Comparison of ENCODE assay signal across 11 mouse cellular contexts in genomic region chr9:109989084-109989483, GRCm38 (mm10). TPM values are rescaled to one million over a fixed set of nuclear protein-coding genes. Genes with fewer than 3 reads are reported as not detected.
A peak's percentile ranks its signal among the peaks of the same experiment; 100 is the strongest.
DNase-seq lines count a peak whose midpoint lies in the region; ATAC-seq and TF ChIP-seq lines count a peak whose summit lies in the region.
"Had no signal": no experiment of that assay in that cellular context is flagged by ENCODE, and none has a peak within 500 bp of the region (broad histone marks: within the 10 kb centered on the region; RNA-seq: fewer than 3 reads in every experiment).

No protein-coding gene starts in this region.

- peak; percentile 62 to 74 for DNase-seq in heart, adult 18-20 months
- DNase-seq in lung, postnatal 10 days: peak; percentile 40
- no peak for DNase-seq in lung, postnatal 0 days (ENCODE audit: low spot score)
- peak; percentile 54 for DNase-seq in brain, embryonic 14.5 days (ENCODE audit: low read depth)
- peak; percentile 35 to 41 for DNase-seq in kidney, postnatal 25 days
- no peak for DNase-seq in MN1 (ENCODE audit: low spot score)

- no peak for TF ChIP-seq CTCF in lung, postnatal 0 days (IDR thresholded peaks at IDR 0.05)
- no peak for TF ChIP-seq CTCF in brain, embryonic 14.5 days (IDR thresholded peaks at IDR 0.05; ENCODE audit: borderline replicate concordance, extremely low read depth, insufficient read depth, insufficient read length)

- no peak for TF ChIP-seq POLR2A in brain, embryonic 14.5 days (IDR thresholded peaks at IDR 0.05; ENCODE audit: borderline replicate concordance, extremely low read depth, insufficient read depth, insufficient read length, poor library complexity, severe bottlenecking)

- no peaks in the 10 kb centered on the region for H3K9me3 ChIP-seq in heart, embryonic 12.5 days (replicated peaks)
- H3K9me3 ChIP-seq in lung, postnatal 0 days (ENCODE audit: low read length): no peaks in the 10 kb centered on the region
- no peaks in the 10 kb centered on the region for H3K9me3 ChIP-seq in intestine, embryonic 15.5 days
- H3K9me3 ChIP-seq: embryonic facial prominence, embryonic 15.5 days; heart, embryonic 15.5 days had no signal

- H3K27ac ChIP-seq in heart, embryonic 12.5 days (ENCODE audit: poor library complexity, severe bottlenecking): no peak overlapping the region
- no peak overlapping the region for H3K27ac ChIP-seq in lung, postnatal 0 days (ENCODE audit: low read length)
- H3K27ac ChIP-seq in intestine, embryonic 15.5 days: no peak overlapping the region
- H3K27ac ChIP-seq: embryonic facial prominence, embryonic 15.5 days; heart, embryonic 15.5 days had no signal

- no peak overlapping the region for H3K4me3 ChIP-seq in heart, embryonic 12.5 days
- H3K4me3 ChIP-seq in lung, postnatal 0 days (ENCODE audit: low read depth, low read length): no peak overlapping the region
- H3K4me3 ChIP-seq in intestine, embryonic 15.5 days (replicated peaks): no peak overlapping the region
- H3K4me3 ChIP-seq: embryonic facial prominence, embryonic 15.5 days; heart, embryonic 15.5 days had no signal

- no peak for TF ChIP-seq EP300 in lung, postnatal 0 days (IDR thresholded peaks at IDR 0.05)

- 84% methylated on average over 1 of the region's 1 CpGs for WGBS in heart, embryonic 12.5 days
- WGBS in lung, postnatal 0 days: 65% methylated on average over 1 of the region's 1 CpGs
- WGBS in intestine, embryonic 15.5 days: 92% methylated on average over 1 of the region's 1 CpGs

- H3K36me3 ChIP-seq in heart, embryonic 12.5 days: 0 out of 2 replicates have a peak, but pooled peaks cover 3% of the 10 kb centered on the region
- no peaks in the 10 kb centered on the region for H3K36me3 ChIP-seq in lung, postnatal 0 days (ENCODE audit: insufficient read depth, low read length)
- H3K36me3 ChIP-seq in intestine, embryonic 15.5 days: no peaks in the 10 kb centered on the region
- H3K36me3 ChIP-seq: embryonic facial prominence, embryonic 15.5 days; heart, embryonic 15.5 days had no signal

- H3K4me1 ChIP-seq in heart, embryonic 12.5 days (replicated peaks): no peaks in the 10 kb centered on the region
- H3K4me1 ChIP-seq in lung, postnatal 0 days (ENCODE audit: insufficient read depth, low read depth, low read length): no peaks in the 10 kb centered on the region
- no peaks in the 10 kb centered on the region for H3K4me1 ChIP-seq in intestine, embryonic 15.5 days (replicated peaks)
- H3K4me1 ChIP-seq: embryonic facial prominence, embryonic 15.5 days had no signal

- H3K9ac ChIP-seq in heart, embryonic 12.5 days: no peak overlapping the region
- H3K9ac ChIP-seq in lung, postnatal 0 days (replicated peaks; ENCODE audit: low read depth): no peak overlapping the region
- no peak overlapping the region for H3K9ac ChIP-seq in intestine, embryonic 15.5 days
- H3K9ac ChIP-seq: embryonic facial prominence, embryonic 15.5 days; heart, embryonic 15.5 days had no signal

- ATAC-seq in heart, embryonic 12.5 days (ENCODE audit: insufficient number of reproducible peaks, low FRiP score): no peak
- no peak for ATAC-seq in lung, postnatal 0 days
- ATAC-seq in intestine, embryonic 15.5 days: no peak
- ATAC-seq: CD4-positive, CD25-positive, alpha-beta regulatory T cell, adult 4 months had no signal

- no peak overlapping the region for H3K4me2 ChIP-seq in heart, embryonic 12.5 days
- H3K4me2 ChIP-seq in lung, postnatal 0 days (replicated peaks; ENCODE audit: low read depth, low read length): no peak overlapping the region
- H3K4me2 ChIP-seq in intestine, embryonic 15.5 days (replicated peaks): no peak overlapping the region
- H3K4me2 ChIP-seq: embryonic facial prominence, embryonic 15.5 days; heart, embryonic 15.5 days had no signal

- no peaks in the 10 kb centered on the region for H3K27me3 ChIP-seq in heart, embryonic 12.5 days (replicated peaks)
- no peaks in the 10 kb centered on the region for H3K27me3 ChIP-seq in lung, postnatal 0 days (replicated peaks; ENCODE audit: insufficient read depth, low read length)
- no peaks in the 10 kb centered on the region for H3K27me3 ChIP-seq in intestine, embryonic 15.5 days (replicated peaks)
- H3K27me3 ChIP-seq: embryonic facial prominence, embryonic 15.5 days; heart, embryonic 15.5 days had no signal

RNA-seq across cellular contexts. Expression of gene Map4, which starts 57.8 kb away (rescaled TPM):
- 100 to 1,000 TPM; 314 to 326 TPM for total RNA-seq in heart, adult 18-20 months (2021)
- 118 and 122 TPM in 2 replicates for polyA plus RNA-seq in heart, embryonic 12.5 days (2016; fragmentation: Nextera tagmentation; extraction: Ambion mirVana)
- polyA plus RNA-seq in lung, postnatal 0 days (2015; fragmentation: Nextera tagmentation; extraction: Ambion mirVana): 35.6 and 36.9 TPM in 2 replicates
- polyA plus RNA-seq in brain, embryonic 14.5 days (2012; rRNA removed): 161 and 224 TPM in 2 replicates
- 53.0 and 54.4 TPM in 2 replicates for polyA plus RNA-seq in intestine, embryonic 15.5 days (2015; fragmentation: Nextera tagmentation; extraction: Ambion mirVana)

Comparison
In these comparisons a context has a peak if more than half of its experiments do, and no peak if none do; other contexts are left out.
1. DNase-seq: peak in heart, adult 18-20 months (2 of 2), lung, postnatal 10 days (single experiment), brain, embryonic 14.5 days (single experiment) and kidney, postnatal 25 days (2 of 2); none in lung, postnatal 0 days (single experiment) and MN1 (single experiment).